Mouse (Mus musculus) liver, postnatal 0 days (tissue): ENCODE measurements around the gene Ccdc85c. TPM values are rescaled to one million over a fixed set of nuclear protein-coding genes. Genes with fewer than 3 reads are reported as not detected.

Experiments used
- ATAC-seq: fragments of 200-750 bp; cut with Nextera tagmentation; 2 replicates; pipeline ENCODE4 v1.8.0; 2017; ENCODE audit warnings: mild to moderate bottlenecking, moderate library complexity
- DNase-seq: peaks from one replicate; pipeline ENCODE4 v3.0.0-alpha.2; 2016
- H3K27ac ChIP-seq: fragments of 300-500 bp; sonication (generic); 2 replicates; pipeline ENCODE4 v1.5.1; 2014; ENCODE audit warnings: antibody characterized with exemption, moderate library complexity, mild to moderate bottlenecking, low read depth
- H3K27me3 ChIP-seq: fragments of 300-500 bp; sonication (generic); 2 replicates; pipeline ENCODE4 v1.6.1; 2014; ENCODE audit warnings: low read length, control low read depth, mixed read lengths; ENCODE audit not compliant: insufficient read depth
- H3K36me3 ChIP-seq: fragments of 300-500 bp; sonication (generic); replicated peaks from 2 replicates; pipeline ENCODE4 v1.6.1; 2014; ENCODE audit warnings: mild to moderate bottlenecking, control low read depth, low read length, moderate library complexity, mixed read lengths; ENCODE audit not compliant: insufficient read depth
- H3K4me1 ChIP-seq: fragments of 300-500 bp; sonication (generic); 2 replicates; pipeline ENCODE4 v1.6.1; 2014; ENCODE audit warnings: antibody characterized with exemption, mild to moderate bottlenecking, control low read depth; ENCODE audit not compliant: insufficient read depth
- H3K4me2 ChIP-seq: fragments of 300-500 bp; sonication (generic); 2 replicates; pipeline ENCODE4 v1.6.1; 2014; ENCODE audit warnings: low read depth, mild to moderate bottlenecking, low read length, moderate library complexity, mixed read lengths
- H3K4me3 ChIP-seq: fragments of 300-500 bp; sonication (generic); 2 replicates; pipeline ENCODE4 v1.5.1; 2014; ENCODE audit warnings: low read depth, low read length
- H3K9ac ChIP-seq: fragments of 300-500 bp; sonication (generic); replicated peaks from 2 replicates; pipeline ENCODE4 v1.6.1; 2014; ENCODE audit warnings: mild to moderate bottlenecking, moderate library complexity
- H3K9me3 ChIP-seq: fragments of 300-500 bp; sonication (generic); 2 replicates; pipeline ENCODE4 v1.6.1; 2016; ENCODE audit warnings: mild to moderate bottlenecking, control low read depth, low read length, mixed read lengths
- CTCF ChIP-seq: sonication (generic); IDR thresholded peaks from 2 replicates; pipeline ENCODE4 v1.5.1; 2016; ENCODE audit warnings: antibody characterized with exemption, low read depth
- EP300 ChIP-seq: IDR thresholded peaks from 2 replicates; pipeline ENCODE4 v1.6.1; 2016; ENCODE audit warnings: antibody characterized with exemption, low read depth, mild to moderate bottlenecking
- WGBS: fragments of 180-500 bp; shearing (Covaris S2); extraction: QIAGEN DNeasy Blood & Tissue Kit; methylation state at CpG from one replicate; pipeline ENCODE4 v1.1.7; 2014; ENCODE audit not compliant: insufficient replicate concordance; 5-methylcytosine and 5-hydroxymethylcytosine counted together
- polyA plus RNA-seq: library from polyadenylated mRNA; unstranded; fragments of >200 nt; fragmentation: Nextera tagmentation; extraction: Ambion mirVana; gene quantifications from 2 replicates; pipeline ENCODE4 v1.2.1, GENCODE M21; 2015

The Ccdc85c gene
- polyA plus RNA-seq, 1 experiment from 2014 or later: 1.5 TPM

GRCm38 (mm10) chr12:108309116-108309794 is 34.0 kb upstream of the Ccdc85c start:
- 24% methylated on average over 8 of the region's 8 CpGs for WGBS
- H3K36me3 ChIP-seq: no peaks in the 10 kb centered on the region
- H3K9ac ChIP-seq: no peak overlapping the region
- H3K27ac ChIP-seq: no peak overlapping the region
- no peaks in the 10 kb centered on the region for H3K9me3 ChIP-seq
- ATAC-seq (peak; percentile 53), DNase-seq (peak; percentile 37)
- no peak for TF ChIP-seq EP300
- no peak for TF ChIP-seq CTCF
- H3K27me3 ChIP-seq: peaks cover 30% of the 10 kb centered on the region
- H3K4me2 ChIP-seq: no peak overlapping the region
- H3K4me3 ChIP-seq: no peak overlapping the region
- H3K4me1 ChIP-seq: peaks cover 8% of the 10 kb centered on the region

GRCm38 (mm10) chr12:108308363-108308856 is 33.2 kb upstream of the Ccdc85c start:
- H3K9ac ChIP-seq: no peak overlapping the region
- DNase-seq (no peak), ATAC-seq (no peak)
- no peak overlapping the region for H3K4me3 ChIP-seq
- TF ChIP-seq EP300: no peak
- no peak for TF ChIP-seq CTCF
- 75% methylated on average over 16 of the region's 16 CpGs for WGBS
- H3K36me3 ChIP-seq: no peaks in the 10 kb centered on the region
- peaks cover 33% of the 10 kb centered on the region for H3K27me3 ChIP-seq
- peaks cover 8% of the 10 kb centered on the region for H3K4me1 ChIP-seq
- H3K9me3 ChIP-seq: no peaks in the 10 kb centered on the region
- H3K27ac ChIP-seq: no peak overlapping the region
- no peak overlapping the region for H3K4me2 ChIP-seq

- ATAC-seq (no peak), DNase-seq (peak; percentile 68)
- peaks cover 2% of the 10 kb centered on the region; the same call in 1 of the 2 replicates for H3K4me1 ChIP-seq
- no peaks in the 10 kb centered on the region for H3K9me3 ChIP-seq
- peak; percentile 72 for TF ChIP-seq CTCF
- no peak for TF ChIP-seq EP300
- no peaks in the 10 kb centered on the region for H3K36me3 ChIP-seq
- H3K4me2 ChIP-seq: no peak overlapping the region
- no peak overlapping the region for H3K4me3 ChIP-seq
- H3K9ac ChIP-seq: no peak overlapping the region
- H3K27me3 ChIP-seq: peaks cover 33% of the 10 kb centered on the region
- H3K27ac ChIP-seq: no peak overlapping the region
- 18% methylated on average over 14 of the region's 14 CpGs for WGBS
These were observed 32.3 kb upstream of the Ccdc85c start for GRCm38 (mm10) chr12:108307553-108307952.

DNA sequence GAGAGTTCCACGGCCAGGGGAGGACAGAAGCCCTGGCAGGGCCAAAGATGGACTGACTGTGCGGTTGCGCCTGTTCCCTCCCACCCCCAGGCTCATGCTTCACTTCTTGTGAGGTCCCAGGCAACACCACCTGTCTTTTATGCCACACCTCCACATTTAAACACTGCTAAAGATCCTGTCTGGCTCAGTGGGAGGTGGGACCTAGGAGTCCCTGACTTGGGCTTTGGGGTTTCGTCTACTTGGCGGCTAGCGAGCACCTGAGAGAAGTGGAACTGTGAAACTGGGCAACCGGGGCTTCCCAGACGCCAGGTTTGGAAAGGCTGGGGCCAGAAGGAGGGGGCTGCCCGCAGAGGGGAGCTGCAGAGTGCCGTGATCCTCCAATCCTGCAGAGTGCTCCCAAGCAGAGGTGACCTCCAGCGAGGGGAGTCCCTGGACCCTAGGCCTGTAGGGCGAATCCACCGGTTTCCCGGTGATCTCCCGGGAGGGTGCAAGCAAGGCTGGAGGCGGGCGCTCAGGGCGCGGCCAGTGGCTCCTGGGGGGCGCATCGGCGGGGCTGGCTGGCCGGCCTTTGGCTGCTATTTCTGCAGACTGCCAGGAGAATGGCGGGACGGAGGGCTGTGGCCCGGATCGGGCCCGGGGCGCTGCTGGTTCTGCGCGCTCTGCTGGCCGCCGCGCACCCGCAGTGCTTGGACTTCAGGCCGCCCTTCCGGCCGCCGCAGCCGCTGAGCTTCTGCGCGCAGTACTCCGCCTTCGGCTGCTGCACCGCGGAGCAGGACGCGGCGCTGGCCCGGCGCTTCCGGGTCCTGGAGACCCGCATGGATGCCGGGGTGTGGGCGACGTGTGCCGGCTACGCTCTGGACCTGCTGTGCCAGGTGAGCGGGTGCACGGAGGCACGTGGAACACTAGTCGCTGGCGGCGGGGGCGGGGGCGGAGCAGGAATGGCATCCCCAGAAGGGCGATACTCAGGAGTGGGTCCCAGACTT is 30.9 kb upstream of the Ccdc85c start, which contains the start of gene Hhipl1:
Hhipl1 (plus strand) TSS at position 459 of the 983 bp plus-strand sequence.
- TF ChIP-seq CTCF (no peak), EP300 (no peak)
- peak within 1 kb of the TSS; percentile 41; the same call in 1 of the 2 replicates for H3K9ac ChIP-seq
- peak within 1 kb of the TSS; percentile 72 for H3K4me2 ChIP-seq
- H3K9me3 ChIP-seq: no peaks in the 10 kb centered on the region
- ATAC-seq (peak; percentile 33; the same call in 1 of the 2 replicates), DNase-seq (no peak)
- peak within 1 kb of the TSS; percentile 41 for H3K4me3 ChIP-seq
- no peaks in the 10 kb centered on the region for H3K36me3 ChIP-seq
- 4% methylated on average over 63 of the region's 67 CpGs for WGBS
- H3K27me3 ChIP-seq: peaks cover 33% of the 10 kb centered on the region
- H3K4me1 ChIP-seq: peaks cover 2% of the 10 kb centered on the region; the same call in 1 of the 2 replicates
- no peak within 1 kb of the TSS for H3K27ac ChIP-seq

DNA sequence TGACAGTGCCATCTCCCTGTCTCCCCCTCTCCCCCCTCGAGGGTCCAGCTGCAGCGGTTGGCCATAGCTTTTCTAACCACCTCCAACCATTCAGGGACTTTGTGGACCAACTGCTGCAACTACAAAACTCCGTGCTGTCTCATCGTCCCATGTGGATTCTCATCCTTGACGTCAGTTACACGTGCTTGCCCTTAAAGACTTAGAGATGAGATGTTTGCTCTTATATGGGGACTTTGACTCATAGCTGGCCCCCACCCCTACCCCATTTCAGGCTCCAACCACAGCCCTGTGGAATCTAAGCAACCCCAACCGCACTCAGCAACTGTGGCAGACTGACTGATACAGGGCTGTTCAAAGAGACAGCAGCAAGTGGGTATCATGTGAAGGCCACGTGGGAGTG is 29.9 kb upstream of the Ccdc85c start:
- DNase-seq (no peak), ATAC-seq (no peak)
- Histone ChIP-seq H3K27ac (no peak overlapping the region), H3K4me3 (no peak overlapping the region), H3K4me1 (peaks cover 2% of the 10 kb centered on the region; the same call in 1 of the 2 replicates), H3K9me3 (no peaks in the 10 kb centered on the region), H3K36me3 (no peaks in the 10 kb centered on the region), H3K4me2 (no peak overlapping the region), H3K27me3 (peaks cover 33% of the 10 kb centered on the region), H3K9ac (no peak overlapping the region)
- whole genome bisulfite sequencing: 72% methylated on average over 8 of the region's 8 CpGs
- TF ChIP-seq CTCF: no peak
- TF ChIP-seq EP300: no peak
